Mouse (Mus musculus): ENCODE measurements around the gene 4933411K16Rik.

GRCm38 (mm10) chr19:42050251-42050650 lies 1.8 kb upstream of the 4933411K16Rik start:
- no peak for TF ChIP-seq POLR2A (IDR thresholded peaks at IDR 0.05; ENCODE audit: low read depth, low read length)
- no peak for TF ChIP-seq CTCF (conservative IDR thresholded peaks at IDR 0.05; ENCODE audit: insufficient read depth, insufficient read length, low read depth, low read length)

All from kidney, adult 2 months (tissue).